Mouse (Mus musculus) adrenal gland, adult 2 months (tissue): ENCODE measurements at regions not wholly inside any gene's neighbourhood (a gene's known extent, or its start where the extent isn't known, plus 50 kb on each side); places are given as distances from the start of the nearest gene placed in this dataset.

ENCODE experiments used
- DNase-seq: peaks from one replicate; pipeline ENCODE4 v3.0.0; 2021

GRCm38 (mm10) chr13:80611937-80612336, 271.2 kb upstream of the Arrdc3 start:
- DNase-seq, result no peak

GRCm38 (mm10) chr13:80613167-80613883, 269.9 kb upstream of the Arrdc3 start:
- no peak for DNase-seq

- no peak for DNase-seq
These were observed 269.3 kb upstream of the Arrdc3 start for GRCm38 (mm10) chr13:80613884-80614247.

GRCm38 (mm10) chr13:80614971-80615370, 268.2 kb upstream of the Arrdc3 start:
- no peak for DNase-seq

- no peak for DNase-seq
These were observed 260.2 kb upstream of the Arrdc3 start for GRCm38 (mm10) chr13:80623005-80623404.

- DNase-seq, result no peak
These were observed 241.8 kb upstream of the Arrdc3 start for GRCm38 (mm10) chr13:80641334-80641733.

GRCm38 (mm10) chr13:80647578-80647977, 235.6 kb upstream of the Arrdc3 start:
- peak; percentile 3 for DNase-seq

- no peak for DNase-seq
These were observed 230.1 kb upstream of the Arrdc3 start for GRCm38 (mm10) chr13:80652967-80653539.

GRCm38 (mm10) chr13:80666186-80666713, 216.9 kb upstream of the Arrdc3 start:
- DNase-seq, result no peak

GRCm38 (mm10) chr13:80689871-80690270, 193.3 kb upstream of the Arrdc3 start:
- no peak for DNase-seq

- DNase-seq, result no peak
These were observed 192.4 kb upstream of the Arrdc3 start for GRCm38 (mm10) chr13:80690654-80691386.

GRCm38 (mm10) chr13:80695549-80696150, 187.5 kb upstream of the Arrdc3 start:
- no peak for DNase-seq

GRCm38 (mm10) chr13:80709531-80710306, 173.5 kb upstream of the Arrdc3 start:
- no peak for DNase-seq

- no peak for DNase-seq
These were observed 163.9 kb upstream of the Arrdc3 start for GRCm38 (mm10) chr13:80719313-80719712.

GRCm38 (mm10) chr13:80723215-80724006, 159.8 kb upstream of the Arrdc3 start:
- DNase-seq, result no peak

- no peak for DNase-seq
These were observed 154.0 kb upstream of the Arrdc3 start for GRCm38 (mm10) chr13:80729202-80729601.

- DNase-seq, result no peak
These were observed 137.2 kb upstream of the Arrdc3 start for GRCm38 (mm10) chr13:80745991-80746390.

- DNase-seq, result peak; percentile 2
These were observed 136.2 kb upstream of the Arrdc3 start for GRCm38 (mm10) chr13:80747022-80747421.
